Mouse (Mus musculus) B cell, adult 2 months (primary cell): ENCODE measurements around the gene Orc3.

ENCODE experiments used
- DNase-seq, 2 experiments: peaks; one replicate each; pipeline ENCODE4 v3.0.0; 2022

Orc3 gene

DNA sequence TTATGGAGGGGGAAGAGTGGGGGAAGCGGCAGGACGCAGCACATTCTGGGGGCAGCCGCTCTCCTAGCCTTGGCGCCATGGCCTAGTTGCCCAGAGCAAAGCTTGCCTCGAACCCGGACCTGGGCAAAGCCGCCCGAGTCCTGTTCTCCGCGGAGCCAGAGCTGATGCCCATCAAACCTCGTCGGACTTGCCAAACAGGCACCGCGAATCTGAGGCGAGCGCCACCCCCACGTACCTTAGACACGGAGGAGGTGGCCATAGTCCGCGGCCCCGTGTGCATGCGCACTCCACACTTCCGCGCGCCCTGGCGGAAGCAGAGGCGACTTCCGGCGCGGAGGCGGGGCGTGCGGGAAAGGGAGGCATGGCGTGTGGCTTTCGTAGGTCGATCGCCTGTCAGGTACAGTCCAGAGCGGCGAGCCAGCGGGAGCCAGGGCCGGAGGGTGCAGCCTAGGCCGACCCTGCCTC is at the start of gene Orc3, which contains the start of gene Rars2:
Gene Orc3 (minus strand): TSS at position 315 of the 465 bp plus-strand sequence.
Gene Rars2 (plus strand): TSS at position 328 of the 465 bp plus-strand sequence.
- DNase-seq, result peak; percentile 93 to 95

GRCm38 (mm10) chr4:34661927-34662326 is 47.2 kb upstream of the Orc3 start:
- no peak for DNase-seq

GRCm38 (mm10) chr4:34661514-34661913 is 46.8 kb upstream of the Orc3 start:
- DNase-seq, result no peak

GRCm38 (mm10) chr4:34659012-34659411 is 44.3 kb upstream of the Orc3 start:
- DNase-seq, result no peak

- no peak for DNase-seq
Measured at GRCm38 (mm10) chr4:34656101-34656500, 41.4 kb upstream of the Orc3 start.

DNA sequence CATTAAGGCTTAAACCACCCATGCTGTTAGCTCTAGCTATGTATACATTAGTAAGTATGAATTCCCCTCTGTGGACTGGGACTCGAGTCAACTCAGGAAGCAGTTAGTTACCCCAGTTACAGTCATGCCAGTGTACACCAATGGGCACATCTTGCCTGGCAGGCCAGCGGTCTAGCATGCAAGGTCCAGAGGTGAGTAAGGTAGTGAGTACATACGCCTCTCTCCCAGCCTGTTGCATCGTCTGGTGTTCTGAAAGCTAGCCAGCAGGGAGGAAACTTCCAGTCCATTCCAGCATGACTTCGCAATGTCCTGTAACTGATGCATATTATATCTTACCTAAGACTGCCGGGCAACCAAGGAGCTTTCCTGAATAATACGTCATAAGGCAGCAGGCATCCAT is 38.4 kb upstream of the Orc3 start:
- peak; percentile 7 to 11 for DNase-seq

DNA sequence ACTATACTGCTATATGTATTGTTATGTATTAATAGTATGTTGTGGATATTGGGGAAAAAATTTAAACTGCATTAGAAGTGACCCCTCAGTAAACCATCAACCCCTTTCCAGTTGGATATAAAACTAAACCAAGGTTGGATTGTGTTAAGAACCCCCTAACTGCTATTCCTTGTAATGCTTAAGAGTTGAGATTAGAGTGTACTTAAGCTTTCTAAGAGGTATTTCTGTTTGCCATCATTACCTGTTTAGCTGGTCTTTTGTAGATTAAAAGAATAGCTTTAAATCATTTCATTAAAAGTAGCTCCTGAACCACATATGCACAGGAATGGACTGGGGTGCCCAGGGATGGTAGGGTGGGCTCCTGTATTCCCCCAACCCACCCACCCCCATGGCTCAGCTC is 30.0 kb upstream of the Orc3 start:
- DNase-seq, result no peak

GRCm38 (mm10) chr4:34640731-34641130 is 26.0 kb upstream of the Orc3 start:
- DNase-seq, result no peak

- no peak for DNase-seq
Measured at GRCm38 (mm10) chr4:34639745-34640364, 25.1 kb upstream of the Orc3 start.

DNA sequence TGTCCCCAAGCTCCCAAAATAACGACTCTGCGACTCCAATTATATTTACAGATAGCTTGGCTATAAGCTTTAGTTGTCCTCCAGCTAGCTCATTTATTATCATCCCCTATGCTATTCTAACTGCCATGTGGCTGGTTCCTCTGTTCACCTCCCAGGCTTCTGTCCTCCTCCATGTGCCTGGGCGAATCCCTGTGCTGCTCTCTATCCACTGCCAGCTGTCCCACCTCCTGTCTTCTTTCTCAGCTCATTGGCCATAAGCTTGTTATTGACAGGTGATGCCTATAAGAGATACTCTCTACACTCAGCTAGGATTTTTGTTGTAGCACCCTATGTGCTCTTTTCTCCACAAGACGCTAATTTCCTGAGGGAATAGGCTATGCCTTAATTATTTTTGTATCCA is 23.1 kb upstream of the Orc3 start:
- DNase-seq, result no peak

GRCm38 (mm10) chr4:34637386-34637785 is 22.6 kb upstream of the Orc3 start:
- no peak for DNase-seq

GRCm38 (mm10) chr4:34636036-34636435 is 21.3 kb upstream of the Orc3 start:
- no peak for DNase-seq

DNA sequence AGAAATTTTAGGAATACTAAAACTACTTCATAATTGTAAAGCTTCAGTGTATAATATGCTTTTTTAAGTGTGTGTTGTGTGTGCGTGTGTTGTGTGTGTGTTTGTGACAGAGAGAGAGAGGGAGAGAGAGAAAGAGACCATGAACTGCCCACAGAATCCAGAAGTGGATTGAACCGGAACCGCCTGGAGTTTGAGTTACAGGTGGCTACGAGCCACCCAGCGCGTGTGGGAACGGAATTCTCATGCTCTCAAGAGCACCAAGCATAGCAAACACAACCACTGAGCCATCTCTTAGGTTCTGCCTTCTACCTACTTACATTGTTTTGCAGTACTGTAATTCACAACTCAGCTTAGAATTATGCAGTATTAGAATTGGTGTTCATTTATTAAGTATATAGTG is 19.4 kb upstream of the Orc3 start:
- no peak for DNase-seq

DNA sequence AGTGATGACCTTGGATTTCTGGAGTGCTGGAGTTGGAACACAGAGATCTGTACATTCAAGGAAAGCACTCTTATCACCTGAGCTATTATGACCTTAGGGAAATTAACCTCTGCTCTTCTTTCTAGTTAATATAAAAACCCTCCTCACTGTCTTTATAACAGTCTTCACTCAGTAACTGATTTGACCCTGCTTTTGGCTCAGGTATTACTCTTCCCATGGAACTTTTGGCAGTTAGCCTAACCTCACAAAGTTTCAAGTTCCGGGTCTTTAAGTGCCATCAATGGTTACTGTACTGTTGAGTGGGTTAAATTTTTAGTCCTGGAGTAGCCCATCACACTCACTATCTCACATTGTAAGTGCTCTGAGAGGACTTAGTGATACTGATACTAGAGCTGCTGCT is 15.2 kb upstream of the Orc3 start:
- DNase-seq, result no peak

- DNase-seq, result no peak
Measured at GRCm38 (mm10) chr4:34626401-34626800, 11.7 kb upstream of the Orc3 start.

GRCm38 (mm10) chr4:34625556-34625955 is 10.8 kb upstream of the Orc3 start:
- DNase-seq, result no peak

DNA sequence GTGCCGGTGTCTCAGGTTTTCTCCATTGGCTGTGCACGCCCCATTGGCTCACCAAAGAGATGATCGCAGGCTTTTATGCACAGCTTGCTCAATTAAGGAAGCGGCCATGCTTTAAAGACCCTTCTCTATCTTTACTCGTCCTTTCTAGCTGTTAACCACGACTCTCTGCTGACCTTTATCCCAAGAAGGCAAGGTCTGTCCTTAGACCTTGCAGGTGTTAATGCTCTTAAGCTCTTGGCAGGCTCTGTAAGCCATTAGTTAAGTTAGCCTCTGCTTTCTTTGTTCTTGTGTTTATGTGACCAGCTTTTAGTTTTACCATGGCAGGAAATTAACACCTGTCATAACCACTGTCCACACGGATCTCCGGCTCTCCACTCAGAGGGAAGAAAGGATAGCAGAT is 1.4 kb upstream of the Orc3 start:
- no peak for DNase-seq

DNA sequence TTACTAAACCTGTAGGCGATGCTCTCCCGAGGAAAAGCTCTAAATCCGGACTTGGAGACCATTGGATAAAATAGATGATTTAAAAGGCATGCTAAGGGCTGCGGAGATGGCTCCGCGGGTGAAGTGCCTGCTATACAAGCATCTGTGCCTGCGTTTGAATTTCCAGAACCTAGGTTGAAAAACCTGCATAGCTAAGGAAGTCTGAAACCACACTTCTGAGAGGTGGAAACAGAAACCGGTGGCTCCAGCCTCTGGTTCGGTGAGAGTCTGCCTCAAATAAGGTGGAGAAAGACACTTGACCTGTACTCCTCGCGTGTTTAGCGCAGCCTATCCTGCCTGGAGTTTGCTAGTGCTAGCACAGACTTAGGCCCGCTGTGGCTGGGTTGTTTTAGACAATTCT is 559 bp upstream of the Orc3 start:
- peak; percentile 16 to 22 for DNase-seq

GRCm38 (mm10) chr4:34613571-34614145 is 1.1 kb downstream of the Orc3 start:
- peak in 1 of 2 experiments; percentile 2 for DNase-seq

DNA sequence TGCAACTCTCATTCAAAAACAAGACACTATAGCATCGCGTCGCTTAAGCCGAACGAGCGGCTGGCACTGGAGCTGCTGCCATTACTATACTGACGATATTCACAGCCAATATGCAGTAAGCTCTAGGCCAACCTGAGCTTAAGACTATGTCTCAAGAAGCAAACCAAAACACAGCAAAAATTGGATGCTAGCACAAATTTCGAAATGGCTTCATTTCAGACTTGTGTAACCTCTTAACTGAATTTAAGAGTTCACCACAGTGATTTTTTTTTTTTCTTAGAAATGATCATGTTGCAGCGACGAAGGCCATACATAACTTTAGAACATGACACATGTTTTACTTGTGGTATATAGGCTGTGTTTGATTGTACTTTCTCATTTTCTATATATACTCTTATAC is 8.1 kb downstream of the Orc3 start:
- DNase-seq, result no peak

DNA sequence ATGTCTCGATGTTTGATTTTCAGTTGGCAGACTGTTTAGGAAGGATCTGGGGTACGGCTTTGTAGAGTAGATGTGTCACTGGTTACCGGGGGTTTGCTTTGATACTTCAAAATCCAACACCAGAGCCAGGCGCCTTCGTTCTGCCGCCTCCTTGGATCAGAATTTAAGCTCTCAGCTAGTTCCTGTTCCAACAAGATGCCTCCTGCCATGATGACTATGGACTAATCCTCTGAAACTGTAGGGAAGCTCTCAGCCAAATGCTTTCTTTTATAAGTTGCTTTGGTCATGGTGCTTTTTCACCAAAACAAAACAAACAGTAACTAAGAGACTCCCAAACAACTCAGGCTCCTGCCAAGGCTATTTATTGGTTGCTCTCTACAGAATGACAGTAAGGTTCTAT is 11.6 kb downstream of the Orc3 start:
- no peak for DNase-seq

GRCm38 (mm10) chr4:34584871-34585607 is 29.7 kb downstream of the Orc3 start:
- no peak for DNase-seq

DNA sequence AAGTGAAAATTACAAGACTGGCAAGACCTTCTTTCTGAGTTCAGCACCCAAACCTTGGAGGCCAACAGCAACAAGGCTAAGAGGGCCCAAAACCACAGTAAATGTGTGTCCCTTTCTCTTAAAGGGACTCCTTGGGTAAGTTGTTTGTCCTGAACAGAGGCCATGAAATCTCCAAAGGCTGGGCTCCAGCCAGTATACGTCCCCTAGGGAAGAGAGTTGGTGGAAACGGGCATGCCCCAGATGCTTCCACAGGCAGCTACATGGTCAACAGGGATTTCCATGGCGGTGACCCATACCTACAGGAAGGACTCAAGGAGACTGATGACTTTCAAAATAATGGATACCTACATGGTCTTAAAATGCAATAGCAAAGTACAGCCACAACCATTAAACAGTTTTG is 31.3 kb downstream of the Orc3 start:
- no peak for DNase-seq

DNA sequence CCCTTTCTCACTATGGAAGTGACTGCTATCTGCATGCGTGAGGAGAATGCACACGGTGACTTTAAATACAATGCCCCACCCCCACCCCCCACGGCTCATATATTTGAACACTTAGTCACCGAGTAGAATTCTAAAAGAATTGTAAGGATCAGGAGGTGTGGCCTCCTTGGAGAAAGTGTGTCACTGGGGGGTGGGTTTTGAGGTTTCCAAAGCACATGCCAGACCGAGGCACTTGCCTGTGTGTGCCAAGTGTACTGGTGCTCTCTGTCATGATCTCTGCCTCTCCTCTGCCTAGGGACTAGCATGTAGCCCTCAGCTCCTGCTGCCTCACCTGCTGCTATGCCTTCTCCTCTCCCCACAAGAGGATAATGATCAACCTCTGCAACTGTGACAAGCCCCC is 32.3 kb downstream of the Orc3 start:
- no peak for DNase-seq
